Mouse (Mus musculus): ENCODE results near the gene Uggt1.

The Uggt1 gene

GRCm38 (mm10) chr1:36180038-36180437, 64.5 kb downstream of the Uggt1 start:
- DNase-seq (ENCODE audit: low spot score in 2 of 2), result no peak

GRCm38 (mm10) chr1:36173461-36173860, 71.1 kb downstream of the Uggt1 start:
- DNase-seq (ENCODE audit: low spot score in 2 of 2), result no peak

GRCm38 (mm10) chr1:36172941-36173340, 71.6 kb downstream of the Uggt1 start:
- DNase-seq (ENCODE audit: low spot score in 2 of 2), result no peak

- no peak for DNase-seq (ENCODE audit: low spot score in 2 of 2)
Measured at GRCm38 (mm10) chr1:36162687-36163086, 81.8 kb downstream of the Uggt1 start.

GRCm38 (mm10) chr1:36161208-36161607, 83.3 kb downstream of the Uggt1 start:
- no peak for DNase-seq (ENCODE audit: low spot score in 2 of 2)

GRCm38 (mm10) chr1:36160246-36160645, 84.3 kb downstream of the Uggt1 start:
- peak in 1 of 2 experiments; percentile 9 for DNase-seq (ENCODE audit: low spot score in 2 of 2)

- DNase-seq (ENCODE audit: low spot score in 2 of 2), result no peak
Measured at GRCm38 (mm10) chr1:36149411-36149810, 95.1 kb downstream of the Uggt1 start.

- DNase-seq (ENCODE audit: low spot score in 2 of 2), result no peak
Measured at GRCm38 (mm10) chr1:36148809-36149208, 95.7 kb downstream of the Uggt1 start.

- peak; percentile 29 to 30 for DNase-seq (ENCODE audit: low spot score in 2 of 2)
Measured at GRCm38 (mm10) chr1:36145050-36145449, 99.5 kb downstream of the Uggt1 start.

GRCm38 (mm10) chr1:36140311-36140710, 104.2 kb downstream of the Uggt1 start:
- DNase-seq (ENCODE audit: low spot score in 2 of 2), result no peak

GRCm38 (mm10) chr1:36134584-36134983, 109.9 kb downstream of the Uggt1 start:
- DNase-seq (ENCODE audit: low spot score in 2 of 2), result peak; percentile 37 to 53

GRCm38 (mm10) chr1:36133647-36134046, 110.9 kb downstream of the Uggt1 start:
- no peak for DNase-seq (ENCODE audit: low spot score in 2 of 2)

- no peak for DNase-seq (ENCODE audit: low spot score in 2 of 2)
Measured at GRCm38 (mm10) chr1:36133041-36133440, 111.5 kb downstream of the Uggt1 start.

GRCm38 (mm10) chr1:36132211-36132610, 112.3 kb downstream of the Uggt1 start:
- no peak for DNase-seq (ENCODE audit: low spot score in 2 of 2)

GRCm38 (mm10) chr1:36131766-36132165, 112.8 kb downstream of the Uggt1 start:
- no peak for DNase-seq (ENCODE audit: low spot score in 2 of 2)

- DNase-seq (ENCODE audit: low spot score in 2 of 2), result no peak
Measured at GRCm38 (mm10) chr1:36131154-36131553, 113.4 kb downstream of the Uggt1 start.

- no peak for DNase-seq (ENCODE audit: low spot score in 2 of 2)
Measured at GRCm38 (mm10) chr1:36130307-36131035, 114.0 kb downstream of the Uggt1 start.

- DNase-seq (ENCODE audit: low spot score in 2 of 2), result no peak
Measured at GRCm38 (mm10) chr1:36129881-36130280, 114.6 kb downstream of the Uggt1 start.

GRCm38 (mm10) chr1:36129126-36129525, 115.4 kb downstream of the Uggt1 start:
- DNase-seq (ENCODE audit: low spot score in 2 of 2), result no peak

- DNase-seq (ENCODE audit: low spot score in 2 of 2), result no peak
Measured at GRCm38 (mm10) chr1:36125076-36125475, 119.4 kb downstream of the Uggt1 start.

- no peak for DNase-seq (ENCODE audit: low spot score in 2 of 2)
Measured at GRCm38 (mm10) chr1:36121172-36121571, 123.3 kb downstream of the Uggt1 start.

GRCm38 (mm10) chr1:36119426-36119825, 125.1 kb downstream of the Uggt1 start:
- no peak for DNase-seq (ENCODE audit: low spot score in 2 of 2)

- no peak for DNase-seq (ENCODE audit: low spot score in 2 of 2)
Measured at GRCm38 (mm10) chr1:36118958-36119357, 125.6 kb downstream of the Uggt1 start.

All from right cerebral cortex, postnatal 36 days (tissue).